Mouse (Mus musculus) midbrain, embryonic 14.5 days (tissue): ENCODE data around the gene Pax9. TPM values are rescaled to one million over a fixed set of nuclear protein-coding genes. Genes with fewer than 3 reads are reported as not detected.

Experiments used
- ATAC-seq: fragments of 200-750 bp; cut with Nextera tagmentation; 2 replicates; pipeline ENCODE4 v1.8.0; 2017; ENCODE audit warnings: moderate number of reproducible peaks, moderate library complexity; ENCODE audit not compliant: low FRiP score, low TSS enrichment
- DNase-seq: peaks from one replicate; pipeline ENCODE4 v3.0.0-alpha.2; 2015
- H3K27ac ChIP-seq: fragments of 300-500 bp; sonication (generic); replicated peaks from 2 replicates; pipeline ENCODE4 v1.5.1; 2014; ENCODE audit warnings: mild to moderate bottlenecking, low read depth, low read length, moderate library complexity
- H3K27me3 ChIP-seq: fragments of 300-500 bp; sonication (generic); 2 replicates; pipeline ENCODE4 v1.6.1; 2014; ENCODE audit warnings: low read length, control low read depth, mixed read lengths; ENCODE audit not compliant: control insufficient read depth, insufficient read depth
- H3K36me3 ChIP-seq: fragments of 300-500 bp; sonication (generic); 2 replicates; pipeline ENCODE4 v1.6.1; 2014; ENCODE audit warnings: low read length, control low read depth; ENCODE audit not compliant: control insufficient read depth, insufficient read depth
- H3K4me1 ChIP-seq: fragments of 300-500 bp; sonication (generic); 2 replicates; pipeline ENCODE4 v1.6.1; 2014; ENCODE audit warnings: mild to moderate bottlenecking, antibody characterized with exemption, low read length, control low read depth; ENCODE audit not compliant: control insufficient read depth, insufficient read depth
- H3K4me2 ChIP-seq: fragments of 300-500 bp; sonication (generic); 2 replicates; pipeline ENCODE4 v1.6.1; 2014; ENCODE audit warnings: mild to moderate bottlenecking, low read length, moderate library complexity
- H3K4me3 ChIP-seq: fragments of 300-500 bp; sonication (generic); replicated peaks from 2 replicates; pipeline ENCODE4 v1.5.1; 2014; ENCODE audit warnings: low read depth, low read length
- H3K9ac ChIP-seq: fragments of 300-500 bp; sonication (generic); replicated peaks from 2 replicates; pipeline ENCODE4 v1.6.1; 2014; ENCODE audit warnings: mild to moderate bottlenecking, low read length, moderate library complexity
- H3K9me3 ChIP-seq: fragments of 300-500 bp; sonication (generic); 2 replicates; pipeline ENCODE4 v1.6.1; 2016; ENCODE audit warnings: low read length, control low read depth, mixed read lengths; ENCODE audit not compliant: control insufficient read depth
- WGBS: fragments of 180-500 bp; shearing (Covaris S2); extraction: QIAGEN DNeasy Blood & Tissue Kit; methylation state at CpG from one replicate; pipeline ENCODE4 v1.1.7; 2014; 5-methylcytosine and 5-hydroxymethylcytosine counted together
- polyA plus RNA-seq: library from polyadenylated mRNA; unstranded; fragments of >200 nt; fragmentation: Nextera tagmentation; extraction: Ambion mirVana; gene quantifications from 2 replicates; pipeline ENCODE4 v1.2.1, GENCODE M21; 2014

The Pax9 gene
- polyA plus RNA-seq, 1 experiment from 2014 or later = not detected

GRCm38 (mm10) chr12:56688920-56689319 is 2.6 kb upstream of the Pax9 start:
- Histone ChIP-seq H3K4me1 (no peaks in the 10 kb centered on the region), H3K27ac (no peak overlapping the region), H3K9me3 (no peaks in the 10 kb centered on the region), H3K9ac (no peak overlapping the region), H3K4me3 (no peak overlapping the region), H3K36me3 (no peaks in the 10 kb centered on the region), H3K4me2 (no peak overlapping the region), H3K27me3 (peaks cover 98% of the 10 kb centered on the region)
- no peak for ATAC-seq
- whole genome bisulfite sequencing = 3% methylated on average over 8 of the region's 8 CpGs
- no peak for DNase-seq

GRCm38 (mm10) chr12:56689331-56689730 is 2.2 kb upstream of the Pax9 start:
- peaks cover 98% of the 10 kb centered on the region for H3K27me3 ChIP-seq
- no peaks in the 10 kb centered on the region for H3K4me1 ChIP-seq
- H3K27ac ChIP-seq = no peak overlapping the region
- no peaks in the 10 kb centered on the region for H3K36me3 ChIP-seq
- no peak for DNase-seq
- H3K4me3 ChIP-seq = no peak overlapping the region
- no peak overlapping the region for H3K9ac ChIP-seq
- no peaks in the 10 kb centered on the region for H3K9me3 ChIP-seq
- no peak for ATAC-seq
- H3K4me2 ChIP-seq = no peak overlapping the region
- 2% methylated on average over 10 of the region's 10 CpGs for WGBS

GRCm38 (mm10) chr12:56689736-56690135 is 1.8 kb upstream of the Pax9 start:
- under 1% methylated on average over 25 of the region's 25 CpGs for WGBS
- Histone ChIP-seq H3K9ac (no peak overlapping the region), H3K4me1 (no peaks in the 10 kb centered on the region), H3K36me3 (no peaks in the 10 kb centered on the region), H3K27me3 (peaks cover 98% of the 10 kb centered on the region), H3K9me3 (no peaks in the 10 kb centered on the region), H3K4me3 (no peak overlapping the region), H3K27ac (no peak overlapping the region), H3K4me2 (no peak overlapping the region)
- peak; percentile 71 for DNase-seq
- ATAC-seq = no peak

GRCm38 (mm10) chr12:56690366-56690765 is 1.2 kb upstream of the Pax9 start:
- 2% methylated on average over 16 of the region's 16 CpGs for WGBS
- DNase-seq = peak; percentile 29
- ATAC-seq = no peak

GRCm38 (mm10) chr12:56691001-56691400 is 566 bp upstream of the Pax9 start:
- H3K9me3 ChIP-seq = no peaks in the 10 kb centered on the region
- ATAC-seq (no peak), DNase-seq (no peak)
- peaks cover 99% of the 10 kb centered on the region for H3K27me3 ChIP-seq
- H3K4me3 ChIP-seq = no peak overlapping the region
- no peaks in the 10 kb centered on the region for H3K4me1 ChIP-seq
- under 1% methylated on average over 12 of the region's 12 CpGs for WGBS
- H3K27ac ChIP-seq = no peak overlapping the region
- no peak overlapping the region for H3K9ac ChIP-seq
- H3K36me3 ChIP-seq = no peaks in the 10 kb centered on the region
- H3K4me2 ChIP-seq = no peak overlapping the region

More at GRCm38 (mm10) chr12:56690366-56690765, 1.2 kb upstream of the Pax9 start:
- H3K9me3 ChIP-seq = no peaks in the 10 kb centered on the region
- no peaks in the 10 kb centered on the region for H3K36me3 ChIP-seq
- H3K27ac ChIP-seq = no peak overlapping the region
- no peak overlapping the region for H3K9ac ChIP-seq
- H3K27me3 ChIP-seq = peaks cover 98% of the 10 kb centered on the region
- H3K4me2 ChIP-seq = no peak overlapping the region
- no peaks in the 10 kb centered on the region for H3K4me1 ChIP-seq
- no peak overlapping the region for H3K4me3 ChIP-seq

DNA sequence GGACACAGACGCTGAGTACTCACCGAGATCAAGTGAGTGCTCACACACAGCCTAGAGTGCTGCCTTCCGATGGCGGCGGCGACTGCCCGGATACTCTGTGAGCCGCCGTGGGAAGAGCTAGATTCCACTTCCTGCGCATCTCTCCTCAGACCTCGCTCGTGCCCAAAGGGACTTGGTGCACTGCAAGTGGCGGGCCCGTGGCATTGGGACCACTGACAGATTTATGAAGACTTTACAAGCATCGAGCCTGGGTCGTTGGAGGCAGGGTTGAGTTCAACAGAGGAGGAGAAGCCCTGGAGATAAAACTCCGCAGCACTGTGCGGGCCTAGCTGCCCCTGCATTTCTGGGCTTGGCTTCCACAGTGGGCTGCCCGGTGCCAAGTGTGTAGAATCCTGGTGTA is 969 bp downstream of the Pax9 start:
- WGBS = under 1% methylated on average over 19 of the region's 19 CpGs
- DNase-seq (peak; percentile 25), ATAC-seq (no peak)
- Histone ChIP-seq H3K4me3 (no peak overlapping the region), H3K9ac (no peak overlapping the region), H3K4me2 (no peak overlapping the region), H3K4me1 (0 out of 2 replicates have a peak, but pooled peaks cover 7% of the 10 kb centered on the region), H3K27ac (no peak overlapping the region), H3K9me3 (no peaks in the 10 kb centered on the region), H3K36me3 (no peaks in the 10 kb centered on the region), H3K27me3 (peaks cover 100% of the 10 kb centered on the region)

DNA sequence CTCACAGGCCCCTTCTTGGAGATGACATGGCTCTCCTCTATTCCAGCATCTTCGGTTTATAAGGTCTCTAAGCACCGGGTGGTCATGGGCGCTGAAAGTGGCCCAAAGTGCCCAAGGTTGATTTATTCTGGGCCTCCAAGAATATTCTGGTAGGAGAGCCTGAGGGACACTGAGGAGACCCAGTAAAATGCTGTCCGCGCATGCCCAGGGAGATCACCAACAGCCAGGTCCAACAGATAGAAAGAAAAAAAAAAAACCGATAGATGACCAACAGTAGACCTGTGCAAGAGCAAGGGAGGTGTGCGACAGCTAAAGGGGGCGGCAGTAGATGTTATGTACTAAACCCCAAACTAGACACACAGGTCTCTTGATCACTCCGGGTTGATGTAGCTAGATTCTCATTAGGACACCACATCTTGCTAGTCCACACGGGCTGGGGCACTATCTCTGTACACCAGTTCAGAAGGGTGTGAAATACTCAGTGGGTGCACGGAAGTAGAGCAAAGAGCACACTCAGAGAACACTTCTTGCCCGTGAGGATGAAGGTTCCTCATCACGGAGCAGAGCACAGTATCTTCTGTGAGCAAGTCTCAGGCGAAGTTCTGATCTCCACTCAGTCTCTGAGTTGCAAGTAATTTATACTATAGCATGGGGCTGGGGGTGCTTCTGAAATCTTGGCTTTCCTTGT is 2.0 kb downstream of the Pax9 start:
- Histone ChIP-seq H3K4me1 (0 out of 2 replicates have a peak, but pooled peaks cover 7% of the 10 kb centered on the region), H3K27me3 (peaks cover 100% of the 10 kb centered on the region), H3K4me3 (no peak overlapping the region), H3K9ac (no peak overlapping the region), H3K9me3 (no peaks in the 10 kb centered on the region), H3K27ac (no peak overlapping the region), H3K4me2 (no peak overlapping the region), H3K36me3 (no peaks in the 10 kb centered on the region)
- DNase-seq (no peak), ATAC-seq (no peak)
- 2% methylated on average over 14 of the region's 14 CpGs for WGBS

DNA sequence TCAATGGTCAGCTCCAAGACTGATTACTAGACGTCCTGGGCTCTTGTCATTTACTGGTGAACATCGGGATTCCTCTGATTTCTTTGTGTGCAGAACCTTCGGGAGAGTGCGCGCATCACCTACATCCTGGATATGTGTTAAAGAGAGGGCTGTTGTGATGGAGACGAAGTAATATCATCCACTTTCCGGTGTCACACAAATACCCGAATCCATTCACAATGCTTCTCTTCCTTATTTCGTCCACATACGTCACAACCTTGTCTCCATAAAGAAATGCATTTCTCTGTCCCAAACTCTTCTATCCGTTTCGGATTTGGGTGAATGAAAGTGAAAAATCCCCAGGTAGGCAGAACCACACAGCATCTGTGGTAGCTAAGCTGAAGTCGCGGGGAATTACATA is 2.8 kb downstream of the Pax9 start:
- ATAC-seq = no peak
- no peak overlapping the region for H3K27ac ChIP-seq
- peaks cover 97% of the 10 kb centered on the region for H3K27me3 ChIP-seq
- 3% methylated on average over 14 of the region's 14 CpGs for WGBS
- H3K36me3 ChIP-seq = no peaks in the 10 kb centered on the region
- H3K4me1 ChIP-seq = 0 out of 2 replicates have a peak, but pooled peaks cover 7% of the 10 kb centered on the region
- H3K4me2 ChIP-seq = no peak overlapping the region
- DNase-seq = peak; percentile 28
- no peaks in the 10 kb centered on the region for H3K9me3 ChIP-seq
- H3K4me3 ChIP-seq = no peak overlapping the region
- no peak overlapping the region for H3K9ac ChIP-seq

GRCm38 (mm10) chr12:56694936-56695335 is 3.4 kb downstream of the Pax9 start:
- DNase-seq = no peak
- 2% methylated on average over 11 of the region's 11 CpGs for WGBS
- 0 out of 2 replicates have a peak overlapping the region, but pooled peaks have one; percentile 14 for H3K4me3 ChIP-seq
- no peak overlapping the region for H3K27ac ChIP-seq
- no peaks in the 10 kb centered on the region for H3K36me3 ChIP-seq
- no peaks in the 10 kb centered on the region for H3K9me3 ChIP-seq
- peak overlapping the region; percentile 41 for H3K4me2 ChIP-seq
- H3K27me3 ChIP-seq = peaks cover 97% of the 10 kb centered on the region
- 0 out of 2 replicates have a peak, but pooled peaks cover 7% of the 10 kb centered on the region for H3K4me1 ChIP-seq
- ATAC-seq = no peak
- no peak overlapping the region for H3K9ac ChIP-seq
